Mouse (Mus musculus) liver, postnatal 0 days (tissue): ENCODE data around the gene Ctxn1.

Source experiments
- CTCF ChIP-seq: sonication (generic); IDR thresholded peaks from 2 replicates; pipeline ENCODE4 v1.5.1; 2016; ENCODE audit warnings: antibody characterized with exemption, low read depth
- EP300 ChIP-seq: IDR thresholded peaks from 2 replicates; pipeline ENCODE4 v1.6.1; 2016; ENCODE audit warnings: antibody characterized with exemption, low read depth, mild to moderate bottlenecking

- TF ChIP-seq CTCF, result no peak
- TF ChIP-seq EP300, result peak; percentile 51; the same call in 1 of the 2 replicates
Measured at GRCm38 (mm10) chr8:4304124-4304547, 45.1 kb upstream of the Ctxn1 start.
